Mouse (Mus musculus) heart, postnatal 0 days (tissue): Measurements from ENCODE around the gene Poc1b. TPM values are rescaled to one million over a fixed set of nuclear protein-coding genes. Genes with fewer than 3 reads are reported as not detected.

Experiments used
- ATAC-seq: fragments of 200-750 bp; cut with Nextera tagmentation; 2 replicates; pipeline ENCODE4 v1.8.0; 2017; ENCODE audit warnings: low read depth, moderate number of reproducible peaks, moderate library complexity; ENCODE audit not compliant: insufficient read depth
- DNase-seq: peaks from one replicate; pipeline ENCODE4 v3.0.0-alpha.2; 2016; ENCODE audit warnings: low spot score
- H3K27ac ChIP-seq: fragments of 300-500 bp; sonication (generic); 2 replicates; pipeline ENCODE4 v1.5.1; 2014; ENCODE audit warnings: low read depth, mild to moderate bottlenecking
- H3K27me3 ChIP-seq: fragments of 300-500 bp; sonication (generic); 2 replicates; pipeline ENCODE4 v1.6.1; 2014; ENCODE audit warnings: low read length, mixed read lengths; ENCODE audit not compliant: control insufficient read depth, insufficient read depth
- H3K36me3 ChIP-seq: fragments of 300-500 bp; sonication (generic); replicated peaks from 2 replicates; pipeline ENCODE4 v1.6.1; 2014; ENCODE audit warnings: low read length, mixed read lengths; ENCODE audit not compliant: control insufficient read depth, insufficient read depth
- H3K4me1 ChIP-seq: fragments of 300-500 bp; sonication (generic); 2 replicates; pipeline ENCODE4 v1.6.1; 2014; ENCODE audit warnings: antibody characterized with exemption; ENCODE audit not compliant: control insufficient read depth, insufficient read depth
- H3K4me2 ChIP-seq: fragments of 300-500 bp; sonication (generic); 2 replicates; pipeline ENCODE4 v1.6.1; 2014; ENCODE audit warnings: low read depth, mild to moderate bottlenecking, low read length, moderate library complexity
- H3K4me3 ChIP-seq: fragments of 300-500 bp; sonication (generic); 2 replicates; pipeline ENCODE4 v1.5.1; 2014; ENCODE audit warnings: low read depth, low read length
- H3K9ac ChIP-seq: fragments of 300-500 bp; sonication (generic); replicated peaks from 2 replicates; pipeline ENCODE4 v1.6.1; 2014; ENCODE audit warnings: low read depth, low read length, mixed read lengths
- H3K9me3 ChIP-seq: fragments of 300-500 bp; sonication (generic); replicated peaks from 2 replicates; pipeline ENCODE4 v1.6.1; 2016; ENCODE audit warnings: low read length; ENCODE audit not compliant: control insufficient read depth
- CTCF ChIP-seq: IDR thresholded peaks from 2 replicates; pipeline ENCODE4 v1.5.1; 2016; ENCODE audit warnings: antibody characterized with exemption, control low read depth, low read depth
- EP300 ChIP-seq: IDR thresholded peaks from 2 replicates; pipeline ENCODE4 v1.6.1; 2016; ENCODE audit warnings: antibody characterized with exemption, low read depth
- WGBS: fragments of 180-500 bp; shearing (Covaris S2); extraction: QIAGEN DNeasy Blood & Tissue Kit; methylation state at CpG from one replicate; pipeline ENCODE4 v1.1.7; 2014; 5-methylcytosine and 5-hydroxymethylcytosine counted together
- polyA plus RNA-seq: library from polyadenylated mRNA; unstranded; fragments of >200 nt; fragmentation: Nextera tagmentation; extraction: Ambion mirVana; gene quantifications from 2 replicates; pipeline ENCODE4 v1.2.1, GENCODE M21; 2015
- total RNA-seq: library from RNA; depleted of rRNA; stranded (reverse); fragments of >200 nt; gene quantifications from 2 replicates; pipeline ENCODE4 v1.2.3, GENCODE M21; 2014; ENCODE audit warnings: low replicate concordance

Gene Poc1b
- total and polyA plus RNA-seq, 2 experiments from 2014 or later: 3.2 to 5.2 TPM

- Histone ChIP-seq H3K27ac (peak overlapping the region; percentile 60), H3K4me2 (peak overlapping the region; percentile 42), H3K4me1 (peaks cover 8% of the 10 kb centered on the region), H3K9ac (no peak overlapping the region), H3K27me3 (no peaks in the 10 kb centered on the region), H3K36me3 (no peaks in the 10 kb centered on the region), H3K4me3 (no peak overlapping the region), H3K9me3 (no peaks in the 10 kb centered on the region)
- no peak for DNase-seq
- no peak for TF ChIP-seq EP300
- no peak for TF ChIP-seq CTCF
- no peak for ATAC-seq
- 38% methylated on average over 17 of the region's 17 CpGs for WGBS
Observed at GRCm38 (mm10) chr10:99227968-99228864, 121.4 kb downstream of the Poc1b start.

DNA sequence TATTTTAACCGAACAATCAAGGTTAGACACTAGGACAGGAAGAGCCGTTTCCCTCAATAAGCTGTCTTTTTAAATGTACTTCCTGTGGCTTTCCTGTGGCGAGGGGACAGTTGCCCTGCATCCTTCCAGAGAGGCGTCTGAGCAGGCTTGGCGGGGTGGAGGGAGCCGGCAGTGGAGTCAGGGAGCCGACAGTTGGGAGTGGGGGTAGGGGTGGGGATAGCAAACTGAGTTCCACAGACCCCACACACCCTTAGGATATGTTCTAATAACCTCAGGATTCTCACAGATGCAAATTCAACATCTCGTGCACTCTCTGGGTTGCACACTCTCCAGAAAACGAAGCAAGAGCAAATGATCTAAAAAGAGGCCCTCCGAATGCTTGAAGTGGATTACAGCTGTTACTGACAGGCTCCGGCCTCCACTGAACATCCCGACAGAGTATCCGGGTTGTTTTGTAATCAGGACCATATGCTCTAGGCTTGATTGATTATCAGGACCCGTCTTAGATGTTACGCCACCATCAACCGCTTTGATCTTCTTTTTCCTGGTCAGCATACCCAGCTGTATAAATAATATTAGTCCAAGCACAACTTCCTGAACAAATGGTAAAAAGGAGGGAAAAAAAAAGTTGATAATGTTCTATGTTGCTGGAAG, 122.3 kb downstream of the Poc1b start:
- no peak overlapping the region for H3K9ac ChIP-seq

DNA sequence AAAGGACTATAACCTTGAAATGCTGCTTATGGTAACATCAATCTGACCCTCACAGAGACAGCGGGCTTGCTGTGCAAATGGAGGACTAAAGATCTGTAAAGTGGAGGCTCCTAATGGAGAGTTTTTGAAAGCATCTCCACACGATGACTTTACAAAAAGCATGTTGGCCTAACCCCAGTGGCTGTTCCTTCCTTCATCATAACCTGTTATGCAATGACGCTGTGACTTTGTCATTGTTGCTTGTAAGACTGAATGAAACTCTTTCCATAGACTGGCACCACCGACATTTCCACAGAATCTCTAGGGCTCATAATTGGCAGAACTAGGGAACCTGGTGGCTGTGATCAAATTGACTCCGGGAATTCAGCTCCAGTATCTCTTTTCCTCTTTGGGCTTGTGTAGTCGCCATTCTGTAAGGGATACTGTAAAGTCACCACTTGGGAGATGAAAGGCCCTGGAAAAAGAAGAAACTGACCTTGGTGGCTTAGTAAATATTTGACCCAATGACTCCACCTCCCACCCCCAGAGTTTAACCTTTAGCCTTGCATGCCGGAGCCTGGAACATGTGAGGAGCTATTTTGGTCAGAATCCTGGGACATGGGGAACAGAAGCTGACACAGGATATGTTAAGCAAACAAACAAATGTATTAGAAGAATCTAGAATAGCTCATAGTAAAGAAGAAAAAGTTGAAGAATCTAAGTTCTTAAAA, 125.8 kb downstream of the Poc1b start:
- Histone ChIP-seq H3K27ac (no peak overlapping the region), H3K9me3 (no peaks in the 10 kb centered on the region), H3K4me3 (no peak overlapping the region), H3K36me3 (no peaks in the 10 kb centered on the region), H3K4me1 (peaks cover 8% of the 10 kb centered on the region), H3K9ac (no peak overlapping the region), H3K4me2 (no peak overlapping the region), H3K27me3 (no peaks in the 10 kb centered on the region)
- WGBS: 58% methylated on average over 7 of the region's 7 CpGs
- ATAC-seq (no peak), DNase-seq (no peak)
- TF ChIP-seq EP300: no peak

More for the DNA sequence above, 122.3 kb downstream of the Poc1b start:
- Histone ChIP-seq H3K4me2 (peak overlapping the region; percentile 42), H3K27ac (peak overlapping the region; percentile 63), H3K4me3 (no peak overlapping the region), H3K4me1 (peaks cover 8% of the 10 kb centered on the region), H3K9me3 (no peaks in the 10 kb centered on the region), H3K36me3 (no peaks in the 10 kb centered on the region), H3K27me3 (no peaks in the 10 kb centered on the region)
- peak; percentile 36 for ATAC-seq
- peak; percentile 18 for DNase-seq
- WGBS: 24% methylated on average over 16 of the region's 16 CpGs
- TF ChIP-seq CTCF: no peak
- no peak for TF ChIP-seq EP300

- Histone ChIP-seq H3K9ac (no peak overlapping the region), H3K27ac (no peak overlapping the region), H3K27me3 (no peaks in the 10 kb centered on the region), H3K4me3 (no peak overlapping the region), H3K4me2 (no peak overlapping the region), H3K4me1 (no peaks in the 10 kb centered on the region), H3K9me3 (no peaks in the 10 kb centered on the region), H3K36me3 (no peaks in the 10 kb centered on the region)
- TF ChIP-seq EP300 (no peak), CTCF (no peak)
- no peak for ATAC-seq
- DNase-seq: no peak
- WGBS: 91% methylated on average over 8 of the region's 8 CpGs
Observed at GRCm38 (mm10) chr10:99234336-99234735, 127.5 kb downstream of the Poc1b start.

GRCm38 (mm10) chr10:99235081-99235480, 128.2 kb downstream of the Poc1b start:
- no peak overlapping the region for H3K9ac ChIP-seq
- H3K27me3 ChIP-seq: no peaks in the 10 kb centered on the region
- no peak overlapping the region for H3K27ac ChIP-seq
- H3K4me1 ChIP-seq: no peaks in the 10 kb centered on the region
- no peaks in the 10 kb centered on the region for H3K9me3 ChIP-seq
- H3K36me3 ChIP-seq: no peaks in the 10 kb centered on the region
- no peak overlapping the region for H3K4me3 ChIP-seq
- no peak overlapping the region for H3K4me2 ChIP-seq
- TF ChIP-seq EP300 (no peak), CTCF (no peak)
- WGBS: 91% methylated on average over 9 of the region's 9 CpGs
- DNase-seq: no peak
- ATAC-seq: no peak
